Mouse (Mus musculus): ENCODE measurements at regions not wholly inside any gene's neighbourhood (a gene's known extent, or its start where the extent isn't known, plus 50 kb on each side); places are given as distances from the start of the nearest gene placed in this dataset.
"Not testable (repeated sequence)": the region's sequence is repeated elsewhere in the genome, so short reads cannot be mapped to it uniquely, and the experiment has no call there.

DNA sequence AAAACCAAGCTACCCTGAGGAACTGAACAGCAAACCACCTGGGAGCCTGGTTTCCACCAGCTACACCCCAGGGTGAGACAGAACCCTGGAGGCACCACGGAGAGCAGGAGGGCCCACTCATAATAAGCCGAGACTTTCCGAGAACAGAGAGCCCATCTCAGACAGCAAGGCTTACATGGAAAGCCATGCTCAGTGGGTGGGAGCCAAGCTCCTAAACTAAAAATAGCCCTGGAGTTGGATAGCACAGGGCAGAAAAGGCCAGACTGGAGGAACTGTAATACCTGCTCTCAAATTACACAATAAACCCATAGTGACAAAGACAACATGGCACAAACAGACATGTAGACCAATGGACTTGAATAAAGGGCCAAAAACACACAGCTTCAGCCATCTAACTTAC, 69.9 kb downstream of the Fbxo4 start:
- DNase-seq, result peak; percentile 2 to 3

DNA sequence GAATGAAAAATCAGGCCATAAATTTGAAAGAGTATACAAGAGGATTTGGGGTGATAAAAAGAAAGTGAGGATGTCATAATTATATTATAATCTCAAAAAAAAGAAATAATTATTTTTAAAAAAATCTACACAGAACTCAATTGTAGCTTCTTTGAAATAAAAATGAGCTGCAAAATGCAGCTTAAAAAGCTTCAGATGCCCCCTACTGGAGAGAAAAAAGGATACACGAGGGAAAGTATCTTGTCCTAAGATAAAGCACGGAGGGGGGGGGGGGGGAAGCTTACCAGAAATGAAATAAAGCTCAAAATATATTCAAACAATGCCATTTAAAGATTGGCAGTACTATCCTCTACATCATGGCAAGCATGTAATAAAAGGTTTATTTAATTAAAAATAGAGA, 70.7 kb downstream of the Fbxo4 start:
- peak; percentile 15 to 30 for DNase-seq

DNA sequence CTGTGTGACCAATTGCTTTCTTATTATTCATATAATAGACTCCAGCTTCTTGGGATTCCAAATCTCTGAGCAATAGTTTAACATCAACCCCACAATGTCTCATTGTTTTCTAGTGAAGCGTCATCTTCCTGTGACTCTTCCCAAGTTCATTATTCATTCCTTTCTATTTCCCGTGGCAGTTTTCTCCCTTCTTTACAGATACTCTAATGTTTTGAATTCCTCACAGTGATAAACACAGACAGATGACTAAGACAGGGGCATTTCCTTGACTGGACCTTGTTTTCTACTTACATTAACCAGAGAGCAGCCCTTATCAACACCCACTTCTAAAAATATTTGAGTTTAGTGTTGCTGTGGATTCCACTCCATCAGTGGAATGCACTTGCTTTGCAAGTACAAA, 73.8 kb downstream of the Fbxo4 start:
- DNase-seq, result no peak

DNA sequence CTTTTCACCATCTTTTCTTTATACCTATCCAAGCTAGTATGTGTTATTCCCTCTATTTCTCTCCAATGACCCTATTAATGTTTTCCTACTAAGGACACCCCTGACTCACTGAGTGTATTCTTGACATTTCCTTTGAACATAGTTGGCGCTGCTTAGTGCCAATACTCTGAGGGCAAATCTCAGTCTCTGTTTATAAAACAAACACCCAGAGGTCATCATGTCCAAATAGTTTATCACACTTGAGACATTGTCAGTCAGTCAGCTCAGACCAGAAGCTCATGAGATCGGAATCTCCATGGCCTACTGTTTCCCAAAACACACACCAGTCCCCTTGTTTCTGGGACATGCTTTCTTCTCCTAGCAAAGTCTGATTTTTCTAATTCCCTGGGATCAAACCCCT, 100.9 kb downstream of the Fbxo4 start:
- no peak for DNase-seq

DNA sequence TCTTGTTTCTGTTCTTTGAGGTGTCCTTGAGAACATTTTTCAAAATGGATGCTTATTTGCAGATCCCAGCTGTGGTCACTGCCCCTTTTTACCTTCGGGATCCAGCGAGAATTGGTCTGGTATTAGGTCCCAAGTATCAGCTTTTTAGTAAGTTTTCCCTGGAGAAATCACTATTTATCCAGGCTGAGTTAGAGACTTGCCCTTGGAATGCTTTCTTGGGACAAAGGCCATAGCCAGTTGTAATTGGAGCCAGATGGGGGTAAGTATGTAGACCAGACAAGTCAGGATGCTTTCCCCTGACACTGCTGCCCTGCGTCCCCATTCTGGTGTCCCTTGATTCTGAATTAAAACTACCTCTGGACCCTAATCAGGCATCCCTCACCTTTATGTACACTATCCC, 101.9 kb downstream of the Fbxo4 start:
- DNase-seq, result no peak

DNA sequence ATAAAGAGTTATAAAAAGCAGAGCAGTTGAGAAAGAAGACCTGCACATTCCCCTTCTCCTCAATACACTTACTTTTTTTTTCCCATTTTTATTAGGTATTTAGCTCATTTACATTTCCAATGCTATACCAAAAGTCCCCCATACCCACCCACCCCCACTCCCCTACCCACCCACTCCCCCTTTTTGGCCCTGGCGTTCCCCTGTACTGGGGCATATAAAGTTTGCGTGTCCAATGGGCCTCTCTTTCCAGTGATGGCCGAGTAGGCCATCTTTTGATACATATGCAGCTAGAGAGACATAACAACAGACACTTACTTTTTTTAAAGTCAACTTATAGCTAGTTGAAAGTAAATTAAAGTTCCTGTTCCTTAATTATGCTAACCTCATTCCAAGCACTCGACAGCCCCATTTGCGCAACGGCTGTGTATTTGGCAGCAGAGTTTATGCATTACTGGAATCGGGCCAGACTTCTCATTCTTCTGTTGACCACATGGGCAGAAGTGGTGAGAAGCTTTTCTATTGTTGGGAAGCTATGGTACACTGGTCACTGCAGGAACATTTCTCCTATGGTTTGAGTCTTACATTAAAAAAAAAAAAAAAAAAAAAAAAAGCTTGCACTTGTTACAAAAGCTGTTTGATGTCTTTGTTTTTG, 104.0 kb downstream of the Fbxo4 start:
- peak; percentile 51 to 60 for DNase-seq

DNA sequence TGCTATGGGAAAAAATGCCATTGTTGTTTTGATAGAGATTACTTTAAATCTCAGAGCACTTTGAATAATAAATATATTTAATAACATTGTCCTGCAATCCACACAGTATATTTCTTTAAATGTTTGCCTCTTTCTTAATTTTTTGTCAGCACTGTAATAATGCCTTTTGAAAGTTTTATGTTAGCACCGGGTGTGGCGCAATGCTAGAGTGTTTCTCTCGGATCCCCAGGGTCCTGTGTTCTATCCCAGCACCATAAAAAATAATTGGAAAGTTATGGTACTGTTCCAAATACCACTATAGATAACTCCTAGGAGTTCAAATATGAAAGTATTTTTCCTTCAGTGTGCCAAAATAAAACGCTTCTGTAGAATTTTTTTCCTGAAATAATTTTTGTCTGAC, 147.6 kb downstream of the Fbxo4 start:
- DNase-seq, result no peak

DNA sequence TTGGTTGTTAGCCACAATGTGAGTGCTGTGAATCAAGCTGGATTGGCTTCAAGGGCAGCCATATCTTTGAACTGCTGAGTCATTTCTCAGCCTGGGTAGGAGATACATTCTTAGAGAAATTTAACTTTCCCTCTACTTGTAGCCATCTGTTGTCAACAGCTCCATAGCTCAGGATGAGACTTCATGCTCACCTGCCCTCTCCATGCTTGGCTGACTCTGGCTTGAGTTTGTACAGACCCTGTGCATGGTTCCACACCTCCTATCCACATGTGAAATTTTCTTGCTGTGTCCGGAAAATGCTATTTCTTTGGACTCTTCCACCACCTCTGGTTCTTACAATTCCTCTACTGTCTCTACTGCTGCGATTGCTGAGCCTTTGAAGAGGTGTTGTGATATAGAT, 173.9 kb downstream of the Fbxo4 start:
- no peak for DNase-seq

DNA sequence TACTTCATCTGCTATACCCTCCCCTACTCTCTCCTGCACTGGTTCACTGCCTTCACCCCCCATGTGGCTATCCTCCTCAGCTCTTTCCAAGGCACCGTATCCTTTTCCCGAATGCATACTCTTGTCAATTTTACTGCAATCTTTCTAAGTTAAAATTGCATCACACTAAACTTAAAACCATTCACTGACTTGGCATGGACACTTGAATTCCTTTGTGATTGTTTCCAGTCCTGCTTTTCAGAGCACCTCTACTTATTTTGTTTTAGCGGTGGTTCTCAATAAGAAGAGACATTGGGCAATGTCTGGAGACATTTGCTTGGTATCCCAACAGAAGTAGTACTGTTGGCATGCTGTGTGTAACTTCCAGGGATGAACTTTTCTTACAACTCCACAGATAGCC, 192.6 kb upstream of the Ghr start:
- DNase-seq, result no peak

DNA sequence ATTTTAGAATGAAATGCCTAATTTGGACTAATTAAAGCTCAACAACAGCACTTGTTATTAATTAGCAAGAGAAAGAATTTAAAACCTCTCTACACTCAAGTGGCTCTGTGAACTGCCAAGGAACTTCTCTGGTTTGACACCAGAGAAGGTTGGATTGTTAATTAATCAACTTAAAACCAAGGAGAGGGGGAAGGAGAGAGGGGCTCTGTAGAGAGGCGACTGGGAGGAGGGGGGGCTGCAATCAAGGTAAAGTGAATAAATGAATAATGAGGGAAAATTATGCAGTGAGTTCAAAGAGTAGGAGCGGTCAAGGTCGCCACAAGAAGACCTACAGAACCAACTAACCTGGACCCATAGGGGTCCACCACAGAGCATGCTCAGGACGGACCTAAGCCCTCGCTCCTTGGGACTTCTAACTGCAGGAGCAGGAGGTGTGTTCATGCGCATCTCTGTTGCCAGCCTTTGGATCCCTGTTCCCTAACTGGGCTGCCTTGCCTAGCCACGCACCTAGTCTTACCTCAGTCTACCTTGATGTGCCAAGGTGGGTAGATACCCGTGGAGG, 189.0 kb upstream of the Ghr start:
- no peak for DNase-seq

DNA sequence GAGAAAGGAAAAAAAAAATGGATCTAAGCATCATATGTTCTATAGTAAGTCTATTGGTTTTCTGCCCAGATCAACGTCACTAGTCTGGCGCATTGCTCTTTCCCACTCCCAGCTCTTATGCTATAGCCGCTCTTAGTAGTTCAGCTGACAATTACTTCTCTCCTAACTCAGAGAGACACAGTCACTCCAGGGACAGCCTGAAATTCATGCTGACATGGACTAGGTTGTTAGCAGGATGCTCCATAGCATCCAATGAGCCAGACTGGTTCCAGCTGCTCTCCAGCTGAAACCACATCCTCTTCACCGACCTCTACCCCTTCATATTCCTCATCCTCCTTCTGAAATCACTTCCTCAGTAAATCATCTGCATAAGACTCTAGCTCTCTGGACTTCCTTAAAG, 187.0 kb upstream of the Ghr start:
- no peak for DNase-seq

DNA sequence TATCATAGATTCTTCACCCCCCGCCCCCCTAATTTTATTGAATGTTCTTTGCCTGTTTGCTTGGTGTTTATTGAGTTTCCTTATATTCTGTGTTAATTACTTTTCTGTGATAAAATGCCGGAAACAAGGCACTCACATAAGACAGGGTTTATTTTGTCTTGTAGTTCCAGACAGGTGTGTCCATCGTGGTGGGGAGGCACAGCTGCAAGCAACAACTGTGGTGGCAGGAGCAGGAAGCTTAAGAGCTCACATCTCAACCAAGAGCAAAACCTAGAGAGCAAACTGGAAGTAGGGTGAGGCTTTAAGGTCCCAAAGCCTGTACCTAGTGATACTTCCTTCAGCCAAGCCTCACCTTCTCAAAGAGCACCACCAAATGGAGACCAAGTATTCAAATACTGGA, 181.4 kb upstream of the Ghr start:
- no peak for DNase-seq

DNA sequence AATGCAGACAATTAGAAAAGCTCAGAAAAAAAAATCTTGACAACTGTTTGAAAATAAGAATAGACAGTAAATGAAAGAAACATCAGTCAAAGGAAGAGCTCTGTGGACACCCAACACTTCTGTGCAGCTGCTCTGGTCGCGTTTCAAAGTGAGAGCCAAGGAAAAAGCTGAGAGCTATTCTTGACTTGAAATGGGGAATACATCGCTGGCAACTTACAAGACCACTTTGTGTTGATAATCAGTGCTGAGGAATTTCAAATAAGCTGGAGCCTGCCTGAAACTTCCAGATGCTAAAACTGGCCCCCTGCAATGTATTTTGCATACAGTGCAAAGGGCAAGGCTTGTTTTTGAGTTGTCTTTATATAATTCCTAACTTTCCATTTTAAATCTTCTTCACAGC, 177.1 kb upstream of the Ghr start:
- DNase-seq, result no peak

DNA sequence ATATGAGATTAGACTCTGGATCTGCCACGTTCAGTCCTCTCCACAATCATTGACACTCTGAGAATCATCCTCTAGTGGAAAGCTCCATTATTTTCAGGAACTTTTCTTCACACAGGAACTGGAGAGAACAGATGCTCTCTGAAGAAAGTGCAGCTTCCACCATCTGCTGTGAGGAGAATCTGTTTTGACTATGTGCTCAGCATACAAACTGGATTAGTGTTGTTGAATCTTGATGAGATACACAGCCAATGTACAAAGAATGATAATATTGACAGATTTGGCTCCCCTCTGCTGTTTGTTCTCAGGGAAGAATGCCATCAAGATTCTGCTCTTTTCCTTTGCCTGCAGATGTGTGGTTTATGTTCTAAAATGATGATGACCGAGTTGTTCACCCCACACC, 172.3 kb upstream of the Ghr start:
- no peak for DNase-seq

DNA sequence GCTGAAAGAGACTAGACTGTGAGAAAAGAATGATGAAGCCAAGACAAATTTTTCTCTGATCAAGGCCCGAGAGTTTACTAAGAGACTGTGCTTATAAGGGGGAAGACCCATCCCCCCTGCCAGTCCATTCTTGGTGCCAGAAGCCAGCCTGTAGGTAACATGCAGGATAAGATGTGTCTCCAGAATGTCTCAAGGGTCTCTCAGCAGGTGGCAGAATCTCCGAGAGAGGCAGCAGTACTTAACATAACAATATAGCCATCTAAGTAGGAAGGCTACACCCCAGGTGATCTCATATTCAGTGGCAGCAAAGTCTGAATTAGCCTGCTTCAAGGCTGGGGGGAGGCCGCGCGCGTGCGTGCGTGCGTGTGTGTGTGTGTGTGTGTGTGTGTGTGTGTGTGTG, 164.8 kb upstream of the Ghr start:
- not testable (repeated sequence) for DNase-seq

DNA sequence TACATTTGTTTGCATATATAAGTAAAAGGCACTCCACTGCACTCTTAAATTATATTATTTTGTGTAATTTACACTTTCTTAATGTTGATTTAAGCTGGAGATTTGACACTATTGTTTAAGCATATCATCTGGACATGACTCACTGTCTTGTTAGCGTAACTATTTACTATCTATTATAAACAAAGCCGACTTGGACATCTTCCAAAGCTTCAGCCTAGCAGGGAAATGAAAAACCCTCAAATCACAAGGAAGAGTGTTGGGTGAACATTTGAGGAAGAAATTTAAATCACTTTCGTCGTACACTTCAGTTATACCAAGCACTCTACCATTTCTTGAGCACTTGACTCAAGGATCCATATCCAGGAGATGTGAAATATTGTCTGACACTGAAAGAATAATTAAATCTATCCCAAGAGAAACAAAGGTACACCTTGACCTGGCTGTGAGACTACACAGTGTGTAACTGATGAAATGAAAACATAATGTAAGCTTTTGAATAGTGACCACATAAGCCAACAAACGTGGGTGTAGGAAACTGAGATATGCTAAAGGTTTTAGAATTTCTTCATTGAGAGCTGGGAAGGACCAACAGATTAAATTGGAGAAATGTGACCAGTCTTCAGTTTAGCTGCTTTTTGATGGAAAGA, 160.0 kb upstream of the Ghr start:
- no peak for DNase-seq

DNA sequence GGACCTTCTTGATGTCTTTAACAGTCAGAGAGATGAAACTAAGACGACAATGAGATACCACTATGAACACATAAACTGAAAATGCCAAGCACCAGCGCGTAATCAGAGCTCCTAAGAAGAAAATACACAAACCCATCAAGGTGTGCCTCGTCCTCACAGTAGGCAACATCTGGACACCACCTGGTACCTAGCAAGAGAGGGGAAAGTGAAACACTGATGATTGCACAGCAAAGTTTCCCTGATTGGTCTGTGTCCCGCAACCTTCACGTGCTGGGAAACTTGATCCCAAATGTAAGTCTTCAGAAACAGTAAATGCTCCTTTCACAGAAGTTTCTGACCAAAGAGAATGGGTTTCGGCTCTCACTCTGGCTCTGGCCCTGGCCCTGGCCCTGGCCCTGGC, 158.9 kb upstream of the Ghr start:
- no peak for DNase-seq

DNA sequence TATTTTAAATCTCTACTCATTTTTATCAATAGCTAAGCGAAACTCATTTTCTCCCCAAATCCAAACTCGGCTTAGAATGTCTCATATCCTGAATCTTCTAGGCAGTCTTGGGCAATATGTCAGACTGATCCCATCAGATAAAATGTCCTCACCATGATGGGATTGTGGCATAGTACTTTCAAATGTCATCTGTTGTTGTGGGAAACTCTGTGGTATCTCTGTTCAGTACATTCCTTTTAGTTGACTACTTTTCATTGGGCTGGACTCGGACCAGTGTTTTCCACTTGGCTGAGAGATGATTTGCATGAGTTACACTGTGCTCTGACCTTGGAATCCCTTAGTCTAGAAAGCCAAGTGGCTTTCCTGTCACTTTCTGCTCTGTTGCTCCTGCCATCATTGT, 141.9 kb upstream of the Ghr start:
- DNase-seq, result no peak

DNA sequence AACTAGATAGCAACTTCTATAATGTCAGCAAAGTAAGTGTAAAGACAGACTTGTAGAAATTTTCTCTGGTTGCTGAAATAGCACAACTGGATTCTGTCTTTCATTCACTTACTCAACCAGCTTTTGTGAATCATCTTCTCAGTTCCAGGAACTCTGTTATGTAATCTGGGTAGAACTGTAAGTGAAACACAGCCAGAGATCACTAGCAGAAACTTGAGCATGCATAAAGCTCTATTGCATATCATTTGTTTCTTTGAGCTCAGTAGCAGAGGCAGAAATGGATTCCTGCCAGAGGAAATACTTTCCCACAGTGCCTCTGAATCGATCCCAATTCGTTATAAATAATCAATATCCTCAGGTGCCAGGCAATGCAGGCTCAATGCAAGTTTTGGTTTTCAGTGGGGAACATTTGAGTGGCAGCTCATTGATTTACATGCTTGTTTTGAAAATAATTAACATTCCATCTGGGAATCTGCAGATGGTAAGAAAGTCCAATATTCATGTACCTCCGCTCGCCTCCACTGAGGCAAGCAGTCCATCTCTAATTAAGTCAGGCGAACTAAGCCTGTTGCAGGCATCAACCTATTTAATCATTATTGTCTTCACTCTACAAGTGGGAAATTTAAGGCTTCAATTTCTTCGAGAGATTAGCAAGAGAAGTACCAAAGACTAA, 137.5 kb upstream of the Ghr start:
- no peak for DNase-seq

DNA sequence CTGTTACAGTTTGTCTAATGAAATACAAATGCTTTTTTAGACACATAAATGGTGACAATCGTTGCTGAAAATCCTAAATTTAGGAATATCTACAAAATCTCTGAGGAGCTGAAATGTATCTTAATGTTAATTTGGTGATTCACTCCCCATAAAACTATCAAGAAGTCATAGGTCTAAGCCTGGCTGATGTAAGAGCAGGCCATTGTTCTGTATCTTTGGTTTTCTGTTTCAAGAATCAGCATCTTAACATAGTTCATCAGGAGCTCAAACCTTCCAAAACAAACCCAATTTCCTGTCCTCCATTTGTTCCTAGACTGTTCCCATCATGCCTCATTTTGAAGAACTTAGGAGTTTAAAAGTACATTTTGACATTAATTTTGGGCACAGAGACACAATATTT, 128.5 kb upstream of the Ghr start:
- no peak for DNase-seq

DNA sequence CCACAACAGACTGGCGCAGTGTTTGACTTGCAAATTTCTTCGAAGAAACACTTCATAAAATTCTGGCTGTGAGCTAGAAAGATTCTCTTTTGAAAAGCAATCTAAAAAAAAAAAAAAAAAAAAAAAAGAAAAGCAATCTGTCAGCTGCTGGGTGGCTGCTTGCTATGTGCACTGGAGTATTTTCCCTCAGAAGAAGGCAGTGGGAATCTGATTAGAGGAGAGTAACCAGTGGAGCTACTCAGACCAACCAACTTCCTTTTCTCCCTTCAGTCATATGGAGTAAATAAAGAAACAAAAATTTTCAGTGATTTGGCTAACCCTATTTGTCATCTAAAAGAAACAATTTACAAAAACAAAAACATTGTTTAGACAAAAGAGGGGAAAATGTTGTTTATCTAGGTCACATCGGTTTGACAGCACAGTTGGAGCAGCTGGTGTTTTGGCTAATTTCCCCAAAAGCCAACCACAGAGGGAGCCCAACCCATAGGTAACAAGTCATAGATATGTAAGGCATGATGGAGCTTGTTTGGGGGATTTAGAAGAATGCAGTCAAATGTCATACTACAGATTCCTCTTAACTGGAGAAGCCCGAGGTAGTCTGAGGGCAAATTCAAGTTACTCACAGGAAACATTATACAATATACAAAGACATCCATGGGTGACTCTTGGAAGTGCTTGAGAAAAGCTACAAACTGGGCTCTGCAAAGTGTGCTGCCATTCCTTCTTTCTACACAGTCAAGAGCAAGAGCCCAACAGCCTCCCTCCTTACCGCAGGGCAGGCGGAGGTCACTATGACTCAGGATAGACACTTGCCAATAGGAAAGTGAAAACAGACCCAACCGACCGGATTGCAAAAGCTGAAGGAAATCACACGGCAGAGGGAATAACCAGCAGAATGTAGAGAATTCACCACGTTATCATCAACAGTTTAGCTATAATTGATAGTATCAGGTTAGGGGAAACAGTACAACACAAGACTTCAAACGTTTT, 124.1 kb upstream of the Ghr start:
- DNase-seq, result peak; percentile 39 to 50

DNA sequence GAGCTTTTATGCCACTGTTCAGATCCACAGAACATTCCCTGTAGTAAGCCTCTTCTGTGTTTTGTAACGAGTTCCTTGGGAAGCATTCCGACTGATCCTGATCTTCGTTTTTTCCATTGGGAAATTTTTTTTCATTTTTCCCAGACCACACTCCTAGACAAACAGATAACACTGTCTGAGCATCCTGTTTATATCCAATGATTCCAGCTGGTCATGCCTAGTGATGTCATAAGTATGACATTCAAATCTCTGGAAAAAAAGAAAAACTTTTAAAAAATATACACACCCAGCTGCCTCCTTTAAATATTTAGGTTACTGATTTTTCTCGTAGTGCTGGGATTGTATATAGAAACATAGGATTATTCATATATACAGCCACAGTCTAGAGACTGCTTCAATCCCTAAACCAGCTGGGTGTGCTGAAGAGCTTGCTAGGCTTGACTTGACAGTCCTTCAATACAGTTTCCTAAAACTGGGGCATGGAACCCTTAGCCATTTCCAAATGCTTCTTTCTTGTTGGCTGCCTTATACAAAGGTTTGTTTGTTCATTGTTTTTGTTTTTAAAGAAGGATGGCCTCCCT, 116.0 kb upstream of the Ghr start:
- no peak for DNase-seq

DNA sequence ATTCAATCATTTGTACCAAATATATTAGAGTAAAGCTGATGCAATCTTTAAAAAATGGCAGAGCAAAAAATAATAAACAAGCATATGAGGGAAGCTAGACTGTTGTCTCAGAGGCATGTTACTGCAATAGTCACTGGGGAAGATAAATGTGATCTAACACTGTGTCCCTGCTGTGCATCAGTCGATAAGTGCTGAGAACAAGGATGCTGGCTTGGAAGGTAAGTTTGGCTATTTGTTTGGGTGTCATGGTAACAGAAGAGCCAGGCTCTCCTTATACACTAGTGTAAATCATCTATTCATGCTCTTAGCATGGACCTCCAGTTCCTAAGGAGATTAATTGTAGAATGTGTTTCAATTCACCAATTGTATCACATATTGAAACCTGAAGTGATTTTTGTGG, 102.0 kb upstream of the Ghr start:
- DNase-seq, result no peak
